Mouse (Mus musculus) G1E (cell line): ENCODE measurements around the gene Zfp385b. TPM values are rescaled to one million over a fixed set of nuclear protein-coding genes. Genes with fewer than 3 reads are reported as not detected.
"Not testable (repeated sequence)": the region's sequence is repeated elsewhere in the genome, so short reads cannot be mapped to it uniquely, and the experiment has no call there.

Source experiments
- ATAC-seq: 2 replicates; pipeline ENCODE4 v1.8.0; 2016; ENCODE audit warnings: mild to moderate bottlenecking; ENCODE audit not compliant: insufficient number of reproducible peaks, poor library complexity, low FRiP score, severe bottlenecking; ENCODE audit errors: extremely low read depth
- DNase-seq: peaks from one replicate; pipeline ENCODE4 v3.0.0; 2012; ENCODE audit warnings: low spot score
- H3K27me3 ChIP-seq: 2 replicates; pipeline ENCODE4 v1.6.1; 2012; ENCODE audit warnings: mild to moderate bottlenecking, low read length, inconsistent platforms; ENCODE audit not compliant: insufficient read depth
- H3K36me3 ChIP-seq: replicated peaks from 2 replicates; pipeline ENCODE3; 2012; ENCODE audit warnings: mild to moderate bottlenecking, inconsistent platforms
- H3K4me1 ChIP-seq: 2 replicates; pipeline ENCODE4 v1.6.1; 2012; ENCODE audit warnings: low read depth, low read length, inconsistent platforms, mixed read lengths; ENCODE audit not compliant: insufficient read depth
- H3K4me3 ChIP-seq: 2 replicates; pipeline ENCODE4 v1.5.1; 2012; ENCODE audit warnings: low read depth, mild to moderate bottlenecking, inconsistent platforms, low read length, moderate library complexity, mixed read lengths
- H3K9me3 ChIP-seq: replicated peaks from 2 replicates; pipeline ENCODE4 v1.6.1; 2012; ENCODE audit warnings: inconsistent platforms
- CTCF ChIP-seq: IDR thresholded peaks from 2 replicates; pipeline ENCODE4 v1.5.1; 2012; ENCODE audit warnings: low read depth, low read length, inconsistent platforms, mixed read lengths
- GATA1 ChIP-seq: IDR thresholded peaks from 2 replicates; pipeline ENCODE4 v1.6.1; 2012; ENCODE audit warnings: borderline replicate concordance, low read length, inconsistent platforms, mixed read lengths
- GATA2 ChIP-seq: IDR thresholded peaks from 2 replicates; pipeline ENCODE4 v1.6.1; 2012; ENCODE audit warnings: low read depth, low read length, inconsistent platforms, borderline replicate concordance
- POLR2AphosphoS5 ChIP-seq: IDR thresholded peaks from 2 replicates; pipeline ENCODE4 v1.6.1; 2012; ENCODE audit warnings: low read depth, low read length, inconsistent platforms; ENCODE audit not compliant: insufficient replicate concordance
- TAL1 ChIP-seq: conservative IDR thresholded peaks from 2 replicates; pipeline ENCODE4 v1.6.1; 2012; ENCODE audit warnings: low read depth, low read length, inconsistent platforms, mixed read lengths
- polyA plus RNA-seq: library from polyadenylated mRNA; stranded (reverse); fragments of >175 nt; gene quantifications from 2 replicates; pipeline ENCODE4 v1.2.3, GENCODE M21; 2012
- total RNA-seq, 2 experiments: library from RNA; stranded (forward) in 1 of 2; stranded (reverse) in 1 of 2; fragments of 200-1000 nt in 1 of 2; fragments of >200 nt in 1 of 2; fragmentation: Nextera tagmentation in 1 of 2; gene quantifications; 2 replicates each; pipeline ENCODE4 v1.2.3; 2014 to 2017

The Zfp385b gene
- total and polyA plus RNA-seq, 3 experiments, result 0.71 TPM; not detected in 2

DNA sequence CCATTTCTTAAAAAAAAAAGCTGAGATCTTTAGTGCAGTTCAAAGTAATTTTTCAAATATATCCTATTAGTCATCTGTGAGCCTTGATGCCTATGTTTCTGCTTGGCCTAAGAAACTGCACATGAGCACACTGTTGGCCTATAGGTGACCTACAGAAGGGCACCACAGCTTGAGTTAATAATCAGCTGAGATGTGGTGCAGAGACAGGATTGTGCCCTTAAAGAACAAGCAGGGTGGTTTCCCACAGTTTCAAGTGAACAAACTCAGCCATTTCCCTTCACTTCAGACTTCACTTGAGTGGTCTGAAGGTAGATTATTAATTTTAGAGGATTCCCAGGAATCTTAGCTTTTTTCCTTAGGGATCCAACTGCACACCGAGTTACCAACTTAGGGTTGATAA, 362.3 kb downstream of the Zfp385b start:
- DNase-seq, result no peak
- no peaks in the 10 kb centered on the region for H3K4me1 ChIP-seq
- H3K9me3 ChIP-seq, result peaks cover 41% of the 10 kb centered on the region
- no peak for TF ChIP-seq GATA2
- no peak for TF ChIP-seq CTCF
- no peak for TF ChIP-seq TAL1
- no peak for TF ChIP-seq GATA1
- no peaks in the 10 kb centered on the region for H3K27me3 ChIP-seq
- no peak overlapping the region for H3K4me3 ChIP-seq
- H3K36me3 ChIP-seq, result no peaks in the 10 kb centered on the region
- no peak for ATAC-seq

DNA sequence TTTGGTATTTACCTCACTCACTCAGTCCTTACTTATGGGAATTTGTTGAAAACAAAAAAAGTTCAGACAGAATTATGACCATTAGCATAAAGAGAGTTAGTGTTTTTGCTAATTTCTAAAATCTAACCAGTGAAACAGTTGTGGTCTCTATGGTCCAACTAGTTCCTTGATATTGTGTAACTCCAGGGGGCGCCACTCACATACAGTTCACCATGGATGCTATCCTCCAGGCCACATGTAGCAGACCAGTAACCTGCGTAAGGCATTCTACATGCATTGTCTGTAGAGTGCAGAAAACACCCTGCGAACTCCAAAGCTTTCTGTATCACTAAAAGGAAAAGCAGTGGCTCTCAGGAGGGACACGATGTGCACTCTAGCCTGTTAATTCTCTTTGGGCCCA, 362.8 kb downstream of the Zfp385b start:
- Histone ChIP-seq H3K36me3 (no peaks in the 10 kb centered on the region), H3K4me3 (no peak overlapping the region), H3K9me3 (peaks cover 42% of the 10 kb centered on the region), H3K4me1 (no peaks in the 10 kb centered on the region), H3K27me3 (no peaks in the 10 kb centered on the region)
- no peak for ATAC-seq
- TF ChIP-seq GATA1, result no peak
- no peak for TF ChIP-seq POLR2AphosphoS5
- TF ChIP-seq GATA2, result no peak
- TF ChIP-seq CTCF, result no peak
- no peak for TF ChIP-seq TAL1
- DNase-seq, result no peak

- ATAC-seq, result no peak
- no peak for DNase-seq
- Histone ChIP-seq H3K9me3 (peaks cover 43% of the 10 kb centered on the region), H3K27me3 (no peaks in the 10 kb centered on the region), H3K4me3 (no peak overlapping the region), H3K4me1 (no peaks in the 10 kb centered on the region), H3K36me3 (no peaks in the 10 kb centered on the region)
- TF ChIP-seq TAL1, result no peak
- TF ChIP-seq CTCF, result no peak
- TF ChIP-seq GATA1, result no peak
- no peak for TF ChIP-seq POLR2AphosphoS5
- TF ChIP-seq GATA2, result no peak
Observed at GRCm38 (mm10) chr2:77454341-77454937, 365.0 kb downstream of the Zfp385b start.

DNA sequence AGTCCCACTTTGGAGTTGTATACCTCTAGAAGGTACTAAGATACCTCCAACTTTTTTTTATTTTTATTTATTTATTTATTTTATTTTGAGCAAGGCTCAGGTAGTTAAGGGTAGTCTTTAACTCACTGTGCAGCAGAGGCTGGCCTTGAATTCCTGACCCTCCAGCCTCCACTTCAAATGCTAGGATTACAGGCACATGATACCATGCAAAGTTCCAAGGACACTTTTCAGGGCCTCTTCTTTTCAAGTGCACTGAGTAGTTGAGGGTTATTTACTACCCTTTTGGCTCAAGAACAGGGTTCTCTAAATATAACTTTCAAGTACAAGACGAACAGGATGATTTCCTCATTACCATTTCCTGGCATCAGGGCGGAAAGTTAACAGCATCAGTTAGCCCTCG, 365.7 kb downstream of the Zfp385b start:
- H3K36me3 ChIP-seq, result no peaks in the 10 kb centered on the region
- H3K9me3 ChIP-seq, result peaks cover 47% of the 10 kb centered on the region
- no peak for DNase-seq
- no peak overlapping the region for H3K4me3 ChIP-seq
- ATAC-seq, result no peak
- H3K4me1 ChIP-seq, result no peaks in the 10 kb centered on the region
- no peaks in the 10 kb centered on the region for H3K27me3 ChIP-seq
- TF ChIP-seq CTCF (no peak), TAL1 (no peak), POLR2AphosphoS5 (no peak), GATA2 (no peak), GATA1 (no peak)

GRCm38 (mm10) chr2:77450017-77450416, 369.4 kb downstream of the Zfp385b start:
- H3K4me3 ChIP-seq, ATAC-seq, H3K27me3 ChIP-seq, H3K36me3 ChIP-seq, DNase-seq, H3K4me1 ChIP-seq: not testable (repeated sequence)
- peaks cover 58% of the 10 kb centered on the region for H3K9me3 ChIP-seq

GRCm38 (mm10) chr2:77448951-77449480, 370.4 kb downstream of the Zfp385b start:
- TF ChIP-seq POLR2AphosphoS5 (no peak), GATA2 (no peak), TAL1 (no peak), CTCF (no peak), GATA1 (no peak)
- no peak for DNase-seq

GRCm38 (mm10) chr2:77444282-77444681, 375.2 kb downstream of the Zfp385b start:
- H3K4me1 ChIP-seq, result no peaks in the 10 kb centered on the region
- no peaks in the 10 kb centered on the region for H3K27me3 ChIP-seq
- H3K36me3 ChIP-seq, result no peaks in the 10 kb centered on the region
- no peak for ATAC-seq
- no peak for DNase-seq
- peaks cover 55% of the 10 kb centered on the region for H3K9me3 ChIP-seq
- H3K4me3 ChIP-seq, result no peak overlapping the region
- TF ChIP-seq GATA2, result no peak
- TF ChIP-seq CTCF, result no peak
- no peak for TF ChIP-seq POLR2AphosphoS5
- no peak for TF ChIP-seq TAL1
- no peak for TF ChIP-seq GATA1

More at GRCm38 (mm10) chr2:77448951-77449480, 370.4 kb downstream of the Zfp385b start:
- H3K27me3 ChIP-seq, result no peaks in the 10 kb centered on the region
- H3K9me3 ChIP-seq, result peaks cover 55% of the 10 kb centered on the region
- H3K4me1 ChIP-seq, result no peaks in the 10 kb centered on the region
- no peak for ATAC-seq
- no peak overlapping the region for H3K4me3 ChIP-seq
- no peaks in the 10 kb centered on the region for H3K36me3 ChIP-seq
